Mouse (Mus musculus): ENCODE data around the gene Ctse.

The Ctse gene

GRCm38 (mm10) chr1:131699642-131700041 is 61.5 kb downstream of the Ctse start:
- no peak for DNase-seq (ENCODE audit: low read depth)

- no peak for DNase-seq (ENCODE audit: low read depth)
These were observed 62.3 kb downstream of the Ctse start for GRCm38 (mm10) chr1:131700447-131700846.

- DNase-seq (ENCODE audit: low read depth), result no peak
These were observed 63.3 kb downstream of the Ctse start for GRCm38 (mm10) chr1:131701391-131701790.

- DNase-seq (ENCODE audit: low read depth), result no peak
These were observed 64.1 kb downstream of the Ctse start for GRCm38 (mm10) chr1:131702094-131702766.

- peak; percentile 65 for DNase-seq (ENCODE audit: low read depth)
These were observed 65.4 kb downstream of the Ctse start for GRCm38 (mm10) chr1:131703482-131703881.

- peak; percentile 70 for DNase-seq (ENCODE audit: low read depth)
These were observed 70.2 kb downstream of the Ctse start for GRCm38 (mm10) chr1:131708338-131708737.

GRCm38 (mm10) chr1:131711518-131711917 is 73.4 kb downstream of the Ctse start:
- no peak for DNase-seq (ENCODE audit: low read depth)

- DNase-seq (ENCODE audit: low read depth), result peak; percentile 87
These were observed 74.3 kb downstream of the Ctse start for GRCm38 (mm10) chr1:131712386-131712785.

- DNase-seq (ENCODE audit: low read depth), result no peak
These were observed 76.6 kb downstream of the Ctse start for GRCm38 (mm10) chr1:131714388-131715337.

- DNase-seq (ENCODE audit: low read depth), result no peak
These were observed 81.0 kb downstream of the Ctse start for GRCm38 (mm10) chr1:131718952-131719694.

- DNase-seq (ENCODE audit: low read depth), result no peak
These were observed 83.9 kb downstream of the Ctse start for GRCm38 (mm10) chr1:131721989-131722388.

GRCm38 (mm10) chr1:131723549-131723948 is 85.4 kb downstream of the Ctse start:
- DNase-seq (ENCODE audit: low read depth), result no peak
